Mouse (Mus musculus) bone marrow macrophage, adult 2 months (primary cell): ENCODE data around the gene Vapa. TPM values are rescaled to one million over a fixed set of nuclear protein-coding genes. Genes with fewer than 3 reads are reported as not detected.

Experiments
- H3K27ac ChIP-seq: 2 replicates; pipeline ENCODE4 v1.5.1; 2012; ENCODE audit warnings: low read depth, low read length; ENCODE audit not compliant: insufficient read depth
- H3K4me1 ChIP-seq: 2 replicates; pipeline ENCODE4 v1.6.1; 2012; ENCODE audit warnings: low read length; ENCODE audit not compliant: control insufficient read depth, insufficient read depth
- H3K4me3 ChIP-seq: 2 replicates; pipeline ENCODE4 v1.5.1; 2012; ENCODE audit warnings: mild to moderate bottlenecking, low read length, moderate library complexity; ENCODE audit not compliant: insufficient read depth
- CTCF ChIP-seq: IDR thresholded peaks from 2 replicates; pipeline ENCODE4 v1.5.1; 2012; ENCODE audit warnings: low read depth, mild to moderate bottlenecking, low read length, moderate library complexity
- POLR2A ChIP-seq: IDR thresholded peaks from 2 replicates; pipeline ENCODE4 v1.6.1; 2012; ENCODE audit warnings: mild to moderate bottlenecking, low read depth, low read length, borderline replicate concordance
- polyA plus RNA-seq: library from polyadenylated mRNA; stranded (reverse); fragments of >200 nt; gene quantifications from 2 replicates; pipeline ENCODE4 v1.2.4, GENCODE M21; 2012; ENCODE audit not compliant: missing spikeins, insufficient read depth, insufficient read length

The Vapa gene
- polyA plus RNA-seq, 1 experiment = 149 TPM

DNA sequence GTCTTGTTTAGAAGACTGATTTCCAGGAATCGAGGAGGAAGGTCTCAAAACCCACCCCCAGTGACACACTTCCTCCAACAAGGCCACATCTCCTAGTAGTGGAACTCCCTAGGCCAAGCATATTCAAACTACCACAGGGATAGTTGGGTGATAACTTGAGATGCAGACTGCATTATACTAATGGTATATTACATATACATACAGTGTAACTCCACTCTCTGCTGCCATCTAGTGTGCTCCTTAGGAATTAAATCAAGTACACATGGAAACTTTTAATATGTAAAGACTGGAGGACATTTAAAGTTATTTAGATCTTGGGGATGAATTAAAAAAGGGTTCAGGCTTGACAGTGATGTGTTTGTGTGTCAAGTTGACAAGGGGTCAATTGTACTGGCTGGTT is 38.0 kb downstream of the Vapa start:
- H3K27ac ChIP-seq = no peak overlapping the region
- H3K4me3 ChIP-seq = no peak overlapping the region
- TF ChIP-seq POLR2A (no peak), CTCF (no peak)
- peaks cover 3% of the 10 kb centered on the region; the same call in 1 of the 2 replicates for H3K4me1 ChIP-seq

GRCm38 (mm10) chr17:65574850-65575249 is 38.5 kb downstream of the Vapa start:
- no peak for TF ChIP-seq CTCF
- no peak for TF ChIP-seq POLR2A
- no peak overlapping the region for H3K4me3 ChIP-seq
- peaks cover 3% of the 10 kb centered on the region; the same call in 1 of the 2 replicates for H3K4me1 ChIP-seq
- H3K27ac ChIP-seq = no peak overlapping the region

- TF ChIP-seq POLR2A (no peak), CTCF (no peak)
- H3K4me3 ChIP-seq = no peak overlapping the region
Measured at GRCm38 (mm10) chr17:65571866-65572265, 41.5 kb downstream of the Vapa start.

GRCm38 (mm10) chr17:65571466-65571865 is 41.9 kb downstream of the Vapa start:
- Histone ChIP-seq H3K4me3 (no peak overlapping the region), H3K4me1 (no peaks in the 10 kb centered on the region), H3K27ac (no peak overlapping the region)
- TF ChIP-seq POLR2A (no peak), CTCF (no peak)

More at GRCm38 (mm10) chr17:65571866-65572265, 41.5 kb downstream of the Vapa start:
- Histone ChIP-seq H3K27ac (no peak overlapping the region), H3K4me1 (no peaks in the 10 kb centered on the region)

- no peaks in the 10 kb centered on the region for H3K4me1 ChIP-seq
- TF ChIP-seq POLR2A (no peak), CTCF (no peak)
- H3K27ac ChIP-seq = no peak overlapping the region
- no peak overlapping the region for H3K4me3 ChIP-seq
Measured at GRCm38 (mm10) chr17:65564189-65564588, 49.2 kb downstream of the Vapa start.

GRCm38 (mm10) chr17:65563345-65563744 is 50.0 kb downstream of the Vapa start:
- Histone ChIP-seq H3K4me3 (no peak overlapping the region), H3K4me1 (no peaks in the 10 kb centered on the region), H3K27ac (no peak overlapping the region)
- no peak for TF ChIP-seq POLR2A
- no peak for TF ChIP-seq CTCF

DNA sequence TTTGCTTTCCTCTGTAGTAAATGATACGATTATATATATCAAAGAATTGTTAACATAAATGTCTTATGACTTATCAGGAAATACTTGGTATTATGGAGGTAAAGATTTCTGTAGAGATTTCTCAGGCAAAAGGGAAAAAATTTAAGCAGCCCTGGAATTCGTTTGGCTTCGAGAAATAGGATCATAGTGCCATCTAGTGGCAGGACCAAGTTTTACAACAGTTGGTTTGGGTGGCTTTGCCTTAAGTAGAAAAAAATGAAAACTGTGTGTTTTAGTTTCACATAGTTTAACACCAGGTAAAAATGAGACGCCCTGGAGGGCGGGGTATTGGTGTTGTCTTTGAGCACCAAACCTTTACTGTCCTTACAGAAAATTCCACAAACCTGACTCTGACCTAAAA is 50.6 kb downstream of the Vapa start:
- TF ChIP-seq POLR2A (no peak), CTCF (no peak)
- no peak overlapping the region for H3K27ac ChIP-seq
- H3K4me1 ChIP-seq = no peaks in the 10 kb centered on the region
- H3K4me3 ChIP-seq = no peak overlapping the region

- H3K4me3 ChIP-seq = no peak overlapping the region
Measured at GRCm38 (mm10) chr17:65561361-65562015, 51.9 kb downstream of the Vapa start.

GRCm38 (mm10) chr17:65559273-65559672 is 54.1 kb downstream of the Vapa start:
- Histone ChIP-seq H3K4me3 (no peak overlapping the region), H3K4me1 (no peaks in the 10 kb centered on the region), H3K27ac (no peak overlapping the region)
- no peak for TF ChIP-seq CTCF
- no peak for TF ChIP-seq POLR2A

More at GRCm38 (mm10) chr17:65561361-65562015, 51.9 kb downstream of the Vapa start:
- TF ChIP-seq POLR2A (no peak), CTCF (no peak)
- Histone ChIP-seq H3K4me1 (no peaks in the 10 kb centered on the region), H3K27ac (no peak overlapping the region)

DNA sequence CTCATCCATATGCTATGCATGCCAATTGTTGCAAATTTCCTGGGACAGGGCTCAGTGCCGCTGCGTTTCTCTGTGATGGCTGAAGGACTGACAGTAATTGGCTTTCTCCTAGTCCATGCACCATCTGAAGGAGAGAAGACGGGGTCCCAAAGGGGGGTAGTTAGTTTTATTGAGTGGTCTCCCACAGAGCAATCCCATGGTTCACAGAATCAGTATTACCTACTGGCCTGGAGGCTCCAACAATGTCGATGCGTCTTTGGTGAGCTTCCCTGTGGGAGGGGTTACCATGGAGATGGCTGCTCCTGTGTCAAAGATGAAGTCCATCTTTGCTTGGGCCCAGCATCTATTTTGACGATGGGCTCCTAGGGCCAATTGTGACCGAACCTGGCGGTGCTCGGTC is 54.6 kb downstream of the Vapa start:
- no peak overlapping the region for H3K27ac ChIP-seq
- no peak for TF ChIP-seq POLR2A
- TF ChIP-seq CTCF = no peak
- H3K4me3 ChIP-seq = no peak overlapping the region
- no peaks in the 10 kb centered on the region for H3K4me1 ChIP-seq
